Mouse (Mus musculus): ENCODE data around the gene Cryaa. TPM values are rescaled to one million over a fixed set of nuclear protein-coding genes. Genes with fewer than 3 reads are reported as not detected.
"Not testable (repeated sequence)": the region's sequence is repeated elsewhere in the genome, so short reads cannot be mapped to it uniquely, and the experiment has no call there.

The Cryaa gene
- total RNA-seq, 1 experiment from 2014 or later: not detected

DNA sequence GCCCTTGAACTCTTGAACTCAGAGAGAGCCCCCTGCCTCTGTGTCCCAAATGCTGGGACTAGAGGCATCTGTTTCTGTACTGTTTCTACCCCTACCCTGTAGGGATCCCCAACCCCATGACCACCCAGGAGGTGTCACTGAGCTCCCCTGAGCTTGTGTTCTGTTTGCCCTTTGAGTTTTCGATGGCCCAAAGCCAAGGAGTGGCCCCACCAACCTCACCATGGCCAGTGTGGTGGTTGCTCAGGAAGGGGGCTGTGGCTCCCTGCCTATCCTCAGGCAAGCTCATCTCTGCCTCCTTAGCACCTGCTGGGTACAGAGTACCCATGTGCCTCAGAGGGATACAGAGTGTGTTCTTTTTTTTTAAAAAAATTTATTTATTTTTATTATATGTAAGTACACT, 17.3 kb downstream of the Cryaa start:
- ATAC-seq (replicated peaks; ENCODE audit: insufficient number of reproducible peaks, low FRiP score, low TSS enrichment, poor library complexity, severe bottlenecking): no peak

DNA sequence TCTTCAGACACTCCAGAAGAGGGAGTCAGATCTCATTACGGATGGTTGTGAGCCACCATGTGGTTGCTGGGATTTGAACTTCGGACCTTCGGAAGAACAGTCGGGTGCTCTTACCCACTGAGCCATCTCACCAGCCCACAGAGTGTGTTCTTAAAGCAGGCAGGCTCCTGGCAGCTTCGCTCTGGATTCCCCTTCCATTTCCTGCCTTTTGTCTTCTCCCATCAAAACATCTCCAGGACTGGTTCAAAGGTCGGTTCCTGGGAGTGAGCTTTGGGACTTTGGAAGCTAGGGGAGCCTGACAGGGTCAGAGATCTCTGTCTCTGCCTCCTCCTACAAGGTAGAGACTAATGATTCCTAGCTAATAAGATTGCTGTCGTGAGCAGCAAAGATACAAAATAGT, 17.7 kb downstream of the Cryaa start:
- ATAC-seq (replicated peaks; ENCODE audit: insufficient number of reproducible peaks, low FRiP score, low TSS enrichment, poor library complexity, severe bottlenecking): not testable (repeated sequence)

DNA sequence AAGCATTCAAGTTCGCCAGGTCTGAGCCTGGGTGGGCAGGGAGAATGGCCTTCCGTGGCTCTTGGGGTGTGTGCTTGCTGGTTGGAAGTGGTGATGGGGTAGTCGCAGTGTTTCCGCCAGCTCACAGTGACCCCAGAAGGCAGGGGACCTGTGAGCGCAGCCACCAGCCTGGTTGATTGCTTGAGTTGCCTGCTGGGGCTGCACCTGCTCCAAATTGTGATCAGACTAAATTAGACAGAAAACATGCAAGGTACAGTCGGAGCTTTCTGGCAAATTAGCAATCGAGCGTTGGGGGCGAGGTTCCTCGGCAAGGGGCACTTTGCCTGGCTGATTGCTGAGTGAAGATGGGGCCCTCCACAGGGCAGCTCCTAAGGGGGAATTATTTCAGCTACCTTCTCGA, 20.7 kb downstream of the Cryaa start:
- no peak for ATAC-seq (replicated peaks; ENCODE audit: insufficient number of reproducible peaks, low FRiP score, low TSS enrichment, poor library complexity, severe bottlenecking)

DNA sequence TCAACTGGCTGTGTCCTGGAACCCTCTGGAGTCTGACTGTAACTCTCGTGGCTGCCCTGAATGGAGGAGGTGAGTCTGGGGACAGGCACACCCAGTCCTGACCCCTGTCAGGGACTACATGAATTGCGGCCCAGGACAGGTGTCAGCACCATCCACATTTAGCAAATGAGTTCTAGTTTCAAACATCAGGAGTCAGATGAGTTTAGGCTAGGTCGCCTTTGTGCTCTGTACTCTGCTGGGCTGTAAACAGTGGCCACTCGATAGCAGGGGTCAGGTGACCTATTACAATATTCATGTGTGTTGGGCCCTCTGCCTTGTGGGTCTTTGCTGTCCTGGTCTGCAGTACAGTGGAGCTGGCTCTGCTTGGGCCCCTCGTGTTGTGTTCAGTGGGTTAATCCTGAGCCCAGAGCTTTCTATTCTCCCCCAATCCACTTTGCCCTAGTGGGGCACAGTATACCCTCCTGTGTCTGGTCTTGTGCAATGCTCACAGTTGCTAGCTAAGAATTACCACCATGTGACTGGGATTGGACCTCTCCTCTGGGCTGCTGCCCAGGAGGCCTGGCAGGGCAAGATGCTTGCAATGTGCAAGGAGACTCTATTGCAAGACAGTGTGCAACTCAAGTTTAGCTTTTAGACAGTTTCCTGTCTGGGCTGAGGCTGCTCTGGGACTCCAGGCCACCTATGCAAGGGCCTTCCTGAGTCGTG, 25.8 kb downstream of the Cryaa start:
- no peak for ATAC-seq (replicated peaks; ENCODE audit: insufficient number of reproducible peaks, low FRiP score, low TSS enrichment, poor library complexity, severe bottlenecking)

DNA sequence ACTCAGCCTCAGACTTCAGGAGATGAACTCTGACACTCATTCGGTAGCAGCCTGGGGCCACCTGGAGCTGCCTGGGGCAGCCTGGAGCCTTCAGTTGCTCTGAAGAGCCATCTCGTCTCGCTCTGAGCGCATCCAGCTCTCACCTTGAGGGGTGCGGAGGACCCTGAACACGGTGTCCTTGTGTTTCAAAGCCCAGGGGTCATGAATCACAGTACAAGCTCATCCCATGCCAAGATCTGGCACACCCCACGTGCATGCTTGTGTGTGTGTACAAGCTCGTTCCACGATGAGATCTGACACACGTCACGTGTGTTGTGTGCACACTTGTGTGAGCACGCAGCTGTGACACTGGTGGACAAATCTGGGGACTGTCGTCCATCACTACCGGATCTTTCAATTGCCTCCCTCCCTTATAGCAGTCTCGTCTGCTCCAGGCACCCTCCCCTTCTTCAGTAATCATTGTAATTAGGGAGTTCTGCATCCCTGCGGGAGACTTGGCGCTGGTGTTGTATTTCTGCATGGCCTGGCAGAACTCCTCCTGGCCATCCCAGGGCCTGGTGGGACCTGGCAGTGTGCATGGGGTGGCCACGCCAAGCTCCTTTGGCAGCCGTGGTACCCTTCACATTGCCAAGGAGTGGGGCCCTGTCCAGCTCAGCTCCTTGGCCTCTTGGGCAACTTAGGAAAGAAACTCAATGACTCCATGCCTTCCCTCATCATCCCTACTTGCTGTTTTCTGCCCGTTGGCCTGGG, 27.8 kb downstream of the Cryaa start:
- no peak for ATAC-seq (replicated peaks; ENCODE audit: insufficient number of reproducible peaks, low FRiP score, low TSS enrichment, poor library complexity, severe bottlenecking)

DNA sequence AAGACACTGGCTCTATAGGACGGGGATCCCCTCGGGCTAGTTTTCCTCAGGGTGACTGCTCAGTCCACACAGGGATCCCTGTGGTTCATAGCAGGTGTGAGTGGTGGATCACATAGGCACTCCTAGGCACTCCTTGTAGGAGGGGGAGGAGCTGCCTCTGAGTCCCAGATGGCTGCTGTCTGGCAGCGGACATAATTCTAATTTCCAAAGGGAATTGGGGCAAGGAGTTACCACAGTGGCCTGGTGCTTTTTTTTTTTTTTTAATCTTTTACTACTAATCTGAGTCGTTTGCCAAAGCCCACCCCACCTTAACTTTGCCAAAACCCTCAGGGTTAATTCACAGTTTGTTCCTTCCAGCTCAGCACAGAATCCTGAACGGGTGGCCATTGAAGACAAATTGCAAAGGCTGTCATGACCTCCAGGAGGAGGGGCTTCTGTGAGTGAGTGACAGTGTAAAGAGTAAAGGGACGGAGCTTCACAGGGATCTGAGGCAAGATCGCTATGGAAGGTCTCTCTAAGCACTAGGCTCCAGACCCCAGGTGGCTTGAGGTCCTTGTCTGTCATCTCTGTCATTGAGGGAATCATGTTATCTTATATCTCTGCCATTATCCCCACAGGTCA, 31.6 kb downstream of the Cryaa start:
- ATAC-seq (replicated peaks; ENCODE audit: insufficient number of reproducible peaks, low FRiP score, low TSS enrichment, poor library complexity, severe bottlenecking): no peak

DNA sequence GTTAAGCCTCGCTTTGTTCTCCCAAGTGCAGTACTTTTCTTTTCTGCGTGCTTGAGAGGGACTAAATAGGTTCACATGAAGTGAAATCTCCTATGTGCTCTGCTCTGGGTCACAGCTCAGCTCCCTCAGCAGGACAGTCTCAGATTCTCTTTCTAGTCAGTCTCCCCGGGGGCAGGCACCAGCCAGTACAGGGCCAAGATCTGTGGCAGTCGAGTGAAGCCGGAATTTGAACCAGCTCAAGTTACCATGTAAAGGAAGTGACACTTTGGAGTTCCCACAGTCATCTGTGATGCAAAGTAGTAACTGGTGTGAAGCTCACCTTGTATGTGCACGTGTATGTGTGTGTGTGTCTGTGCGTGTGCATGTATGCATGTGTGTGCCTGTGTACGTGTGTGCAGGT, 32.8 kb downstream of the Cryaa start:
- ATAC-seq (replicated peaks; ENCODE audit: insufficient number of reproducible peaks, low FRiP score, low TSS enrichment, poor library complexity, severe bottlenecking): no peak

DNA sequence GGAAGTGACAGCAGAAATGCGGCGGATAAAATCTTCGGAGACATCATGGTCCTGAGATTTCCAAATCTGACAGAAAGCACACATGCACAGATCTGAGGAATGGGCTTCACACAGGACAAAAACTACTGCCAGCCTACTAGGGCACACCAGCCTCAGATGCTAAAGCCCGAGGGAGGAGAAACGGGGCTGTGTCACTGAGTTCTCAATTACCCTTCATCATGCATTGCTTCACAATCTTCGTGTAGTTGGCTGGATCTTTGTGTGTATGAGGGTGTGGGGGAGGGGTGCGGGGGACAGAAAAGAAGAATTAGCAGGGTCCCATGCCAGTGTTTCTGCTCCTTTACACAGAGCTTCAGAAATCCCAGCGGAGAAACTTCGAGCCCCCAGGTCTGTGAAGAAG, 36.1 kb downstream of the Cryaa start:
- no peak for ATAC-seq (replicated peaks; ENCODE audit: insufficient number of reproducible peaks, low FRiP score, low TSS enrichment, poor library complexity, severe bottlenecking)

DNA sequence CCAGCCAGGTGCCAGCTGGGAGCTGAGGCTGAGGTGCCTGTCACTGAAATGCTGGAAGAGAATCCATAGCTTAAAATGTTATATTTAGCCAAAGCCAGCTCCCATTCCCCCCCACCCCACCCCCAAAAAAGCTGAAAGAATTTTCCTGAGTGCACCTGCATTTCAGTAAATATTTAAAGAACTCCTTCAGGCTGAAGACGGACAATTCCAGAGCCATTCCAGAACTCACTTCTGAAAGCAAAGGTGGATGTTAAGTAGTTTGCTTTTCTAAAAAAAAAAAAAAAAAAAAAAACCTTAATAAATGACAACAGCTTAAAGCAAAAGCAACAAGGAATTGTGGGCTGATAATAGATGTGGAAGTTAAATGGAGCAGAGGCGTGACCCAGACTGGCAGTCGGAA, 36.5 kb downstream of the Cryaa start:
- ATAC-seq (replicated peaks; ENCODE audit: insufficient number of reproducible peaks, low FRiP score, low TSS enrichment, poor library complexity, severe bottlenecking): no peak

DNA sequence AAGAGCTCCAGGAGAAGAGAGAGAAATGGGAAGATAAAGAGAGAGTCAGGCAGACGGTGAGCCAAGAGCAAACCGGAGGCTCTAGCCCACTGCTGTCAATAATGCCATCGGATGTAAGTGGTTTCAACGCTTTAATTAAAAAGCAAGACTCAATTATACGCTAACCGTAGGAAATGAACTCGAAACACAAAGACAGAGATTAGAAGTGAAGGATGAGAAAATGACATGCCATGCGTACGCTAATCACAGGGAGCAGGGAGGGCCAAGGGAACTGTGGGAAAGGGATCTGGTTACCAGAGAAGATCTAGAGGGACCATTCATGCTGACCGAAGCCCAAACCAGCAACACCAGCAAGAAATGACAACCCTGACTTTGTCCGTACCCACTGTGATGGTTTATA, 37.4 kb downstream of the Cryaa start:
- ATAC-seq (replicated peaks; ENCODE audit: insufficient number of reproducible peaks, low FRiP score, low TSS enrichment, poor library complexity, severe bottlenecking): no peak

DNA sequence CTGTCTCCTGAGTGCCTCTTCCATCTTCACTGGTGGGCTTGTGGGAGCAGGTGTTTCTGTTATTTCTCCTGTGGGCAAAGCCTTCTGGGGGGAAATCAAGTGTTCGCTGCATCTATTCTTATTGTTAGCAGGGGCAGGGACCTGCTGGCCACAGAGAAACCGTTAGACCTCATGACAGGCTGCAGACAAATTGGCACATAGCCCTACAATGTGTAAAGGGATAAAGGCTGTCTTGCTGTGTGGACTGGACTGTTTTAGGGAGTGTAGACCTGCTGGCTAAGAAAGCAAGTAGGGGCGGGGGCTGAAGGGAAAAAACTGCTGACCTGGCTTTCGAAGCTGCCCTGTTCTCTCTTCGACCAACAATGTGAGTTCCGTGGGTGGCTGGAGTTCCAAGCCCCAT, 44.0 kb downstream of the Cryaa start:
- no peak for ATAC-seq (replicated peaks; ENCODE audit: insufficient number of reproducible peaks, low FRiP score, low TSS enrichment, poor library complexity, severe bottlenecking)

DNA sequence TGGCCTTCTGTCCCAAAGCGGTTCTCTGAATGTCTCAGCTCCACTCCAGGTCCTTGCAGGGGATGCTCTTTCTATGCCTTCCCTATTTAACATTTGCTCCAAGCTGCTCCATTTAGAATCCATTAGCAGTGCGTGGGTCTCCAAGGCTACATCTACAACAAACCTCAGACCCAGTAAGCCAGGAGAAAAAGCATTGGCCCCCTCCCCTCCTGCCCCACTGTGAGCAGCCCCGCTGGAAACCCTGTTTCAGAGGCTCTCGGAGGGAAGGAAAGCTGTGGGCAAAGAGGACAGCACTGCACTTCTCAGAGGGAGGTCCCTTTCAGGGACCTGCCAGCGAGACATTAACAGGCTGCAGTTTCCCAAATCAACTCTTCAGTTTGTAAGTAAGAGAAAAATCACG, 47.8 kb downstream of the Cryaa start:
- ATAC-seq (replicated peaks; ENCODE audit: insufficient number of reproducible peaks, low FRiP score, low TSS enrichment, poor library complexity, severe bottlenecking): no peak

DNA sequence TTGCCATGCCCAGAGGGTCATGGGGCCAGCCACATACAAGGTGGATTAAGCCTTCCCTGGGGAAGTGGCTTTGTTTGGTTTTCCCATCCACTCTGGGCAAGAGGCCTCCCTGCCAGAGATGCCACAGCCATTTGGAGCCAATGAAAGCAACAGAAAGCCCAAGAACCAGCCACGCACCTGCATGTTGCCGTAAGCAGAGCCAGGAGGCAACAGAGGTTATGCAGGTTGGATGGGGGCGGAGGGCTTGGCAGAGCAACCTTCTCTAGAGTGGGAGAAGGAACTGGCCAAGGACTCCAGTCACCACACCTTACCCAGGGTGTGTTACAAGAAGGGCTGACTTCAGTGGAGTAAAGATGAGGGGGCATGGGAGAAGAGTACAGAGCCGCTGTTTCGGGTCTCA, 48.6 kb downstream of the Cryaa start:
- no peak for ATAC-seq (replicated peaks; ENCODE audit: insufficient number of reproducible peaks, low FRiP score, low TSS enrichment, poor library complexity, severe bottlenecking)

DNA sequence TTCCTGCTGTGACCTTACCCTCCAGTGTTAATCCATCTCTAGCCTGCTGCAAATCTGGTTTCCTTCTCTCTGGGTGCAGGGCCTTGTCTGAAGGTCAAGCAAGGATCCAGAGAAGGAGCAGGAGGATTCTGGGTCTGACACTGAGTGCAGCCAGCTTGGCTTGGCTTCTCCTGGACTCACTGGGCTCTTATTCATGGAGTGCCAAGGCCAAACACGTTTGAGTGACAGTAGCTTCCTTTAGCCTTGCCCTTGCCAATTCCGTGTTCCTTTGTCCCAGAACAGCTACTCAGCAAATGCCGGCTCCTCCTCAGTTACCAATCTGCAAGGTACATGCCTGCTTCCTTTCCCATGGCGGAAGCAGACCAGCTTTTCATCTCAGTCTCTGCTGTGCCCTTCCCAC, 49.6 kb downstream of the Cryaa start:
- no peak for ATAC-seq (replicated peaks; ENCODE audit: insufficient number of reproducible peaks, low FRiP score, low TSS enrichment, poor library complexity, severe bottlenecking)

DNA sequence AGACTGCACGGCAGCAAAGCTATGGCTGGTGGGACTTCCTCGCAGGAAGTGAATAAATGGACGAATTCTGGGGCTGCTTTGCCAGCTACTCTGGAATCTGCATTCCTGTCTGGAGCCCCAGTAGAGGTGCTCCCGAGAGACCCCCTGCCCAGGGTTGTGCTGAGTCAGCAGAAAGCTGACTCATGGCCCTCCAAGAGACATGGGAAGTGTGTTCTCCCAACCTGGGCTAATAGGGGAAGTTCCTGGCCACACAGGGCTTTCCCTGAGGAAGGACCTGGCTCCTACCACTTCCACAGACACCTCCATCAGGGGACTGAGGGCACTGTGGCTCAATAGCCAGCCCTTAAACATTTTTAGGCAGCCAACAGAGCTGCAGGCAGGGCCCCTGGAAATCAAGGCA, 50.4 kb downstream of the Cryaa start:
- ATAC-seq (replicated peaks; ENCODE audit: insufficient number of reproducible peaks, low FRiP score, low TSS enrichment, poor library complexity, severe bottlenecking): no peak

DNA sequence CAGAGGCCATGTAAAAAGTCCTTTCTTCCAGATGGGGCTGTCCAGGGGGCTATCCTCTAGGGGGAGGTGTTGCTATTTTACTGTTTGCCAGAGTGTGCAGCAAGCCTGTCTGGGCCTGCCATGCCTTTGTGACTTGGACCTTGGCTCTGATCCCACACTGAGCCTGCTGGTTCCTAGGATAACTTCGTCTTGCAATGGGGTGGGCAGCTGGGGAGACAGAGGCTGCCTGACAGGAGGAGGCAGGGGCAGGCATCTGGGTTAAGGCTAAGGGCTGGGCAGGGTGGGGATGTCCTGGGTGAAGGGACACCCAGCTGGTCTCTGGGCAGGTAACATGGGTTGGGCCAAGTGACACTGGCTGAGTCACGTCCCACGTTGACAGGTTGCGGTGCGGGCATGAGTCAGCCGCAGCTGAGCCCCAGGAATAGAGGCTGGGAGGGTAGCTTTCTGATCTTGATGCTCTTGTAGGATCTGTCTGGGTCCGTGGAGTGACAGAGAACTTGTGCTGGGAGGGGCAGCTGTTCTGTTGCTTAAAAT, 51.4 kb downstream of the Cryaa start:
- no peak for ATAC-seq (replicated peaks; ENCODE audit: insufficient number of reproducible peaks, low FRiP score, low TSS enrichment, poor library complexity, severe bottlenecking)

DNA sequence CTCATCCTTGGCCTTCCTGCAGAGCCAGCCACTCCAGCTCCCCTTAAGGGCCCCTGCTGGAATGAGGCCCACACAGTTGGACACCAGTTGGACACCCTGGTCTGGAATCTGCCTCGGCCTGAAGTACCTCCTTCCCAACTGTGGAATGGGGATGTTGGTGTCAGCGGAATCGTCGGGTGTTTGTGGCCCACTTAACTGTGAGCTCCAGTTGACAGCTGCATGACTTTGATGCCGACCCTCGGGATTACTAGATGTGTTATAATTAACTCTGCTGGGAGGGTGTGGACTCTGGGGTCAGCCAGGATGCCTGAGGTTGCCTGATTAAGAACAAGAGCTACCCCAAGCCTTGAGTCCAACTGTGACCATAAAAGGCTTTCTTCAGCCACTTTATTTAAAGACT, 53.4 kb downstream of the Cryaa start:
- no peak for ATAC-seq (replicated peaks; ENCODE audit: insufficient number of reproducible peaks, low FRiP score, low TSS enrichment, poor library complexity, severe bottlenecking)

Data from monocyte, adult 5-6 weeks (primary cell).